Comparison of ENCODE assay signal across 12 mouse cellular contexts in genomic region chr5:111096750-111097149, GRCm38 (mm10).
DNase-seq lines count a peak whose midpoint lies in the region; ATAC-seq lines count a peak whose summit lies in the region.
"Had no signal": no experiment of that assay in that cellular context is flagged by ENCODE, and none has a peak within 500 bp of the region (broad histone marks: within the 10 kb centered on the region; RNA-seq: fewer than 3 reads in every experiment).

No protein-coding gene starts in this region.

- H3K4me3 ChIP-seq in hindbrain, embryonic 10.5 days: no peak overlapping the region
- H3K4me3 ChIP-seq in hindbrain, embryonic 14.5 days (replicated peaks; ENCODE audit: low read length): no peak overlapping the region
- H3K4me3 ChIP-seq in forebrain, embryonic 14.5 days (ENCODE audit: low read depth, low read length): no peak overlapping the region
- H3K4me3 ChIP-seq in midbrain, embryonic 12.5 days: no peak overlapping the region
- H3K4me3 ChIP-seq: embryonic facial prominence, embryonic 15.5 days; intestine, embryonic 15.5 days had no signal

- ATAC-seq in hindbrain, embryonic 14.5 days (ENCODE audit: low FRiP score): no peak; the same call in 1 of the 2 replicates
- peak; percentile 64 for ATAC-seq in CD4-positive, CD25-positive, alpha-beta regulatory T cell, adult 4 months
- ATAC-seq in forebrain, embryonic 14.5 days: peak; percentile 35; the same call in 1 of the 2 replicates
- ATAC-seq in midbrain, embryonic 12.5 days (ENCODE audit: low FRiP score, low read depth): peak; percentile 62
- ATAC-seq in cerebellum, adult (ENCODE audit: insufficient number of reproducible peaks, low FRiP score, low TSS enrichment): no peak
- ATAC-seq: intestine, embryonic 15.5 days had no signal

- 40% methylated on average over 5 of the region's 5 CpGs for WGBS in hindbrain, embryonic 10.5 days
- WGBS in hindbrain, embryonic 14.5 days: 18% methylated on average over 5 of the region's 5 CpGs
- WGBS in forebrain, embryonic 14.5 days: 21% methylated on average over 5 of the region's 5 CpGs
- WGBS in midbrain, embryonic 12.5 days: 24% methylated on average over 5 of the region's 5 CpGs

- H3K27ac ChIP-seq in hindbrain, embryonic 10.5 days: peak overlapping the region; percentile 19
- no peak overlapping the region for H3K27ac ChIP-seq in hindbrain, embryonic 14.5 days
- 0 out of 2 replicates have a peak overlapping the region, but pooled peaks have one; percentile 11 for H3K27ac ChIP-seq in forebrain, embryonic 14.5 days (ENCODE audit: low read depth, low read length)
- H3K27ac ChIP-seq in midbrain, embryonic 12.5 days (replicated peaks): peak overlapping the region; percentile 63
- H3K27ac ChIP-seq: embryonic facial prominence, embryonic 15.5 days; intestine, embryonic 15.5 days; macrophage had no signal

- H3K9me3 ChIP-seq in hindbrain, embryonic 10.5 days: no peaks in the 10 kb centered on the region
- no peaks in the 10 kb centered on the region for H3K9me3 ChIP-seq in hindbrain, embryonic 14.5 days (ENCODE audit: control insufficient read depth, low read length)
- no peaks in the 10 kb centered on the region for H3K9me3 ChIP-seq in forebrain, embryonic 14.5 days (replicated peaks; ENCODE audit: control insufficient read depth, low read length)
- no peaks in the 10 kb centered on the region for H3K9me3 ChIP-seq in midbrain, embryonic 12.5 days
- H3K9me3 ChIP-seq: embryonic facial prominence, embryonic 15.5 days; intestine, embryonic 15.5 days had no signal

- no peak overlapping the region for H3K9ac ChIP-seq in hindbrain, embryonic 14.5 days
- H3K9ac ChIP-seq in forebrain, embryonic 14.5 days (ENCODE audit: low read length): 0 out of 2 replicates have a peak overlapping the region, but pooled peaks have one; percentile 3
- no peak overlapping the region for H3K9ac ChIP-seq in midbrain, embryonic 12.5 days (replicated peaks)
- H3K9ac ChIP-seq: embryonic facial prominence, embryonic 15.5 days; intestine, embryonic 15.5 days had no signal

- H3K36me3 ChIP-seq in hindbrain, embryonic 10.5 days: peaks cover 24% of the 10 kb centered on the region
- H3K36me3 ChIP-seq in hindbrain, embryonic 14.5 days (replicated peaks; ENCODE audit: control insufficient read depth, insufficient read depth): peaks cover 11% of the 10 kb centered on the region
- H3K36me3 ChIP-seq in forebrain, embryonic 14.5 days (ENCODE audit: control insufficient read depth, insufficient read depth, low read length): peaks cover 18% of the 10 kb centered on the region
- H3K36me3 ChIP-seq in midbrain, embryonic 12.5 days: peaks cover 18% of the 10 kb centered on the region; the same call in 1 of the 2 replicates
- H3K36me3 ChIP-seq: intestine, embryonic 15.5 days had no signal

- no peaks in the 10 kb centered on the region for H3K27me3 ChIP-seq in hindbrain, embryonic 10.5 days (ENCODE audit: insufficient read depth, poor library complexity, severe bottlenecking)
- H3K27me3 ChIP-seq in hindbrain, embryonic 14.5 days (ENCODE audit: control insufficient read depth, insufficient read depth, low read length): no peaks in the 10 kb centered on the region
- no peaks in the 10 kb centered on the region for H3K27me3 ChIP-seq in forebrain, embryonic 14.5 days (replicated peaks; ENCODE audit: control insufficient read depth, insufficient read depth, low read length)
- H3K27me3 ChIP-seq in midbrain, embryonic 12.5 days: no peaks in the 10 kb centered on the region; the same call in 1 of the 2 replicates
- H3K27me3 ChIP-seq: embryonic facial prominence, embryonic 15.5 days; intestine, embryonic 15.5 days had no signal

- H3K4me1 ChIP-seq in hindbrain, embryonic 10.5 days (replicated peaks): peaks cover 55% of the 10 kb centered on the region
- peaks cover 38% of the 10 kb centered on the region for H3K4me1 ChIP-seq in hindbrain, embryonic 14.5 days (replicated peaks; ENCODE audit: control insufficient read depth, insufficient read depth, low read length)
- H3K4me1 ChIP-seq in forebrain, embryonic 14.5 days (ENCODE audit: control insufficient read depth, insufficient read depth, low read length): peaks cover 28% of the 10 kb centered on the region
- H3K4me1 ChIP-seq in midbrain, embryonic 12.5 days: peaks cover 39% of the 10 kb centered on the region

- no peak for DNase-seq in hindbrain, embryonic 10.5 days (ENCODE audit: low spot score)
- no peak for DNase-seq in hindbrain, embryonic 14.5 days (ENCODE audit: low spot score)
- DNase-seq in forebrain, embryonic 14.5 days (ENCODE audit: low spot score): no peak
- no peak for DNase-seq in left cerebral cortex, adult 18-20 months (ENCODE audit: low spot score in 2 of 2)
- no peak for DNase-seq in thymus, adult 18-20 months
- DNase-seq: liver had no signal

- H3K4me2 ChIP-seq in hindbrain, embryonic 14.5 days (replicated peaks): no peak overlapping the region
- H3K4me2 ChIP-seq in forebrain, embryonic 14.5 days (ENCODE audit: low read length): no peak overlapping the region
- no peak overlapping the region for H3K4me2 ChIP-seq in midbrain, embryonic 12.5 days (replicated peaks)
- H3K4me2 ChIP-seq: embryonic facial prominence, embryonic 15.5 days; intestine, embryonic 15.5 days had no signal

Comparison
In these comparisons a context has a peak if more than half of its experiments do, and no peak if none do; other contexts are left out.
1. ATAC-seq: peak in CD4-positive, CD25-positive, alpha-beta regulatory T cell, adult 4 months (single experiment), forebrain, embryonic 14.5 days (single experiment) and midbrain, embryonic 12.5 days (single experiment); none in hindbrain, embryonic 14.5 days (single experiment) and cerebellum, adult (single experiment).